Mouse (Mus musculus): Measurements from ENCODE around the gene Sirpb1b. TPM values are rescaled to one million over a fixed set of nuclear protein-coding genes. Genes with fewer than 3 reads are reported as not detected.
"Not testable (repeated sequence)": the region's sequence is repeated elsewhere in the genome, so short reads cannot be mapped to it uniquely, and the experiment has no call there.

Gene Sirpb1b
- polyA plus RNA-seq, 1 experiment from 2014 or later: 0.28 TPM

- ATAC-seq (ENCODE audit: insufficient read depth); DNase-seq; H3K4me1 ChIP-seq (ENCODE audit: insufficient read depth); H3K27me3 ChIP-seq (ENCODE audit: insufficient read depth, low read length); H3K27ac ChIP-seq (ENCODE audit: low read depth); H3K4me3 ChIP-seq (ENCODE audit: low read depth, low read length); H3K9me3 ChIP-seq (ENCODE audit: low read depth, low read length); H3K36me3 ChIP-seq (ENCODE audit: insufficient read depth); H3K9ac ChIP-seq; H3K4me2 ChIP-seq: not testable (repeated sequence)
- 100% methylated on average over 1 of the region's 3 CpGs for WGBS
These were observed 104.7 kb downstream of the Sirpb1b start for GRCm38 (mm10) chr3:15470158-15470557.

Other genes starting within 250 kb of the Sirpb1b start
- not detected in 2 replicates for gene Gm9733, start 242.8 kb downstream of the Sirpb1b start, polyA plus RNA-seq (2014; fragmentation: Nextera tagmentation; extraction: Ambion mirVana)
- not detected in 2 replicates for gene Sirpb1a, start 148.5 kb downstream of the Sirpb1b start, polyA plus RNA-seq (2014; fragmentation: Nextera tagmentation; extraction: Ambion mirVana)